Mouse (Mus musculus) cerebellum, adult 18-20 months (tissue): ENCODE results near the gene Rad51b.
A peak's percentile ranks its signal among the peaks of the same experiment; 100 is the strongest.

Source experiments
- DNase-seq, 2 experiments: peaks; one replicate each; pipeline ENCODE4 v3.0.0; 2021

Rad51b gene

GRCm38 (mm10) chr12:79441210-79442005, 144.3 kb downstream of the Rad51b start:
- DNase-seq: no peak

DNA sequence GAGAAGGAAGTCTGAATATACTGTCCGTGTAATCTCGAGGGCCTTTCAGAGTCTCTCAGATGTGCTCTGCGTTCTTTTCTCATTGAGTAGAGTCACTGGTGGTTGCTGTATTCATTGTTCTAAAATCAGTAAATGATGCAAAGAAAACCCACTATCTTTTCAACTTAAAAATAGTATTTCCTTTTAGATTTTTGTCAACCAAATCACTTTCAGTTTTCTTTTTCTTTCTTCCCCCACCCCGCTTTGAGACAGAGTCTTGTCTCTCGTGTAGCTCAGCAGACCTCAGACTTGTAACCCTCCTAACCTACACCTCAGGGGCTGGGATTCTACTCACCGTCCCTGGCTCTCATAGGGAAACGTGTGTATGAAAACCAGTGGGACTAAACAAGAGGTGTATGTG, 145.0 kb downstream of the Rad51b start:
- no peak for DNase-seq

DNA sequence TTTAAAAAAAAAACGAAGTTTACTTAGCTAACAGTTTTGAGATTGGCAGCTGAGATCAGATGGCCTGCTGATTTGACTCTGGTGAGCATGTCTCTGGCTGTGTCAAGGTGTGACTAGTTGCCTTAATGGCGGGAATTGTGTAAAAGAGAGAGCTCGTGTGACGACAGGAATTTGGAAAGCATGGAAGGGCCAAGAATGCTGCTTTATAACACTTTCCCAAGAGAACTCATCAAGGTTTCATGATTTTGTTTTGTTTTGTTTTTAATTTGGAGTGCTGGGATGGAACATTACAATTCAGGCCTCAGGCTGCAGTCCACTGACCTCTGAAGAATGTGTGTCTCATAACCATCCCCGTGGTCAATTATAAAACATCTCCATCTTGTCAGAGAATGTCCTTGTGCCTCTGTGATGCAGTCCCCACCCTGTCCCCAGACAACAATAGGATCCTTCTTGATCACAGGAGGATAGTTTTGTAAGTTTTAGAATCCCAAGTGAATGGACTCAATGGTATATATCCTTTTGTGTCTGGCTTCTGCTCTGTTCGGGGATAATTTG, 145.8 kb downstream of the Rad51b start:
- no peak for DNase-seq

GRCm38 (mm10) chr12:79444646-79445045, 147.6 kb downstream of the Rad51b start:
- no peak for DNase-seq

DNA sequence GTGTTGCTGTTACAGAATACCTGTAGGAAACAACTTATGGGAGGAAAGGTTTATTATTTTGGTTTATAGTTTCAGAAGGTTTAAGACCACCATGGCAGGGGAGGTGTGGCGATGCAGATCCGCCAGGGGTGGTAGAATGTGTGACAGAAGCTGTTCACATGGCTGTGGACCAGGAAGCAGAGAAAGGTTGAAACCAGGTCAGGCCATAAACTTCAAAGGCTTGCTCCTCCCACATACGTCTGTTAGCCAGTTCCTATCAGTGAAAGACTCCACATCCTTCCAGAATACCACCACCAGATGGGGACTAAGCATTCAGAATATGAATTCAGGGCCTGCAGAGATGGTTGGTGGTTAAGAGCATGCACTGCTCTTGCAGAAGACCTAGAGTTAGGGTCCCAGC, 150.0 kb downstream of the Rad51b start:
- no peak for DNase-seq

DNA sequence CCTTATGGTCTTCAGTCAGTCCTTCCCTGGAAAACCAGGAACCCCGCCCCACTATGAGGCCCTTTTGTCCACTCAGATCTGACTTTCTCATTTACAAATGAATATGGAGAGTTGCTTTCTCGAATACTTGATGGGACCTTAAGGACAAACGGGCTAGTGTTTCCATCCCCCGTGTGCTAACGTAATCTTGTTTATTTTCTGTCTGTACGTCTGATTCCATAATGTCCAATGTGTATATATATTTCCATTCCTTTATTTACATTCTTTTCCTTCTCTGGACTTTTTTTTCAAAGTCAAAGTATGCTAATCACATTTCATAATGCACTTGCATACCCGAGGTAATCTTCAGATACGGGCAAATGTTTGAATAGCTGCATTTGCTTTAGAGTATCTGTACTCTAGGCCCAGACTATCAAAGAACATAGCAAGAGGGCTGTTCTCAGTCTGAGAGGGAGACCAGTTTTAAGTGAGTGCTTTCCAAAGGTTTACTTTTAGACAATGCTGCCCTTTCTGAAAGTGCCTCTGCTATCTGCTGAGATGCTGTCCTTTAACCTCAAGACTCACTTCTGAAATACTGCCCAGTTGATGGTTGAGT, 152.8 kb downstream of the Rad51b start:
- no peak for DNase-seq

DNA sequence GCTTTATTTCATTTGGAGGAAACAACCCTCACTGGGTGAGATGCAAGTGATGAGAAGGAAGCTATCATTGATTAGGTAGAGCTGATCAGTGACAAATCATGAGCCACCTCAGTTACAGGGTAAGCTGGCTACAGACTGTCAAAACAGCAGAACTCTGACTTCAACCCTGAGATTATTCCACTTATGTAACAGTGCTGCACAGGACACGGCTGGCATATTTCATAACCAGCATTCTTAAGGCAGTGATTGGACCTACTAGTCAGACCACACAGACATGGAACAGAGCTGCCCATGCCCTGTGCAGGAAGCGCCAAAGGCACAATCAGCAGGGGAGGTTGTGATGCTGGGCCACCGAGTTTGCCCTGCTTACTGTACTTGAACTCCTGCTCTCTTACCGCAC, 155.8 kb downstream of the Rad51b start:
- no peak for DNase-seq

DNA sequence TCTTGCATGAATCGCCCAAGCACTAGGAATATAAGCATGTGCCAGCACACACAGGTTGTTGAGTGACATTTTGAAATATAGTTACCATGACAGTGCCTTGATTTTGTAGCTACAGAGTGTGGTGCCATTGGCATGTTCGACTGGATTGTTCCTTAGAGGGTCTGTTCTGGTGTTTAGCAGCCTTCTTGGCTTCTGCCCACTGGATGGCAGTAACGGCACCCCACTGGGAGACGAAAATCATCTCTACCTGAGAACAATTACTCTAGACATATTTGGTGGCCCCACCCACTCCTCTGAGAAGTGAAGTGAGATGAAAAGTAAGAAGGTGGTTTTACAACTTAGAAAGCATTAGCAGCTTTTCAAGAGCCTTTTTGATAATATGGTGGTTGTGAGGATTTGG, 156.9 kb downstream of the Rad51b start:
- no peak for DNase-seq

DNA sequence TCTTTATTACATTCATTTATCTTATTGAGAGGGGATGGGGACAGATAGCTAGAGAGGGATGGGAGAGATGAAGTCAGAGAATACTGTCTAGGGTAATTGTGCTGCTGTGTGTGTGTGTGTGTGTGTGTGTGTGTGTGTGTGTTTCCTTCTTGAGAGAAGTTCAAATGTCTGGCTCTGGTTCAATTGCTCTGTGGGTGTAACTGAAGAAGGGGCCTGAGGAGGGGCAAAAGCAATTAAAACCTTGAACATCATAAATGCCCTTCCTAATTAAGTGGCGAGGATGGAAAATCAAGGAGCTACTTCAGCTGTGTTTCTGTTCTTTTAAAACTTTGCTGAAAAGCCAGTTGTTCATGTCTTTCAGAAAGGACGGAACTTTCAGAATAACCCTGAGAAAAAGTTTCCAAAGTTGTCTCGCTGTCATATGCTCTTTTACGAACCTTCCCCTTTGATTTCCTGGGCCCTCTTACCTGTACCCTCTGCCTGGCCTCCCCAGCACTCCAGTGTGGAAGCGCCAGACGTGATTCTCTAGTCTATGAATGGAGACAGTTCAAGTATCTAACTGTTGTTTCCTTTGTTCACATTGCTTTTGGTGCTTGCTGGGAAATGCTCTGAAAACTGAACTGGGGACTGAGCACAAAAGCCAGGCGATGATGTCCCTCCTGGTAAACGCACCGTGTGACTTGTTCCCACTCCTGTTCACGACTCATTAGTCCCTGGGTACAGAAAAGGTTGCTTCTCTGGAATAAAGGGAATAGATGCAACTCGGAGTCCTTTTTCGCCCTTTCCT, 158.2 kb downstream of the Rad51b start:
- DNase-seq: no peak

- DNase-seq: no peak
These were observed 158.7 kb downstream of the Rad51b start for GRCm38 (mm10) chr12:79455848-79456164.

- DNase-seq: no peak
These were observed 159.2 kb downstream of the Rad51b start for GRCm38 (mm10) chr12:79456251-79456650.

DNA sequence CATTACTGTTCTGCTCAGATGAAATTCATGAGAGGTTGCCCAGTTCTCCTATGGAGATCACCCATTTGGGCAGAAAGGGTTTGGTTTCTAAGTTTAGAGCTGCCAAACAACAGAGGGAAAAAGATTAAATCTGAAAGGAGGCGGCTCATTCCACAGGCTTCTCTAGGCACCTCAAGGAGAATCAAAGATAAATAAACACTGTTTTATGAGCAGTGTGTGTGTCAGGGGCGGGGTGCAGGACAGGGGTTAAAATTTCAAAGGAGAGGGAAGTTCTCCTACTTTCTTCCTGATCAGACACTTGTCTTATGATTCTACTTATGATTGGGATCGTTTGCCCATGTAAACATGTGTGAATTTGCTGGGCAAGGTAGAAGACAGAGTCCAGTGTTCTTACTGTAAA, 166.3 kb downstream of the Rad51b start:
- DNase-seq: no peak

DNA sequence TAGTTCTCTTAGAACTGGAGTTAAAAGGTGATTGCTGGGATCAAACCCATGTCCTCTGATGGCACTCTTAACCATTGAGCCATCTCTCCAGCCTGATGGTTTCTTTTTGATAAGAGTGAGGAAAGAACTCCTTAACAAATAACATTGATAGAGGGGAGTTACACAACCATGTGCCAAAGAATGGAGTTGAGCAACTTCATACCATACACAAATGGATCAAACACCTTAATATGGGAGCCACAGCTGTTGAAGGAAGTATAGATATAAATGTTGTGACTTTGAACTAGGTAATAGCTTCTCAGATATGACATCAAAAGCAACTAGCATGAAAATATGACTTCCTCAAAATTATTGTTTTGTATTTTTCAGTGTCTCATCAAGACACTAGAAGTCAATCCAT, 173.0 kb downstream of the Rad51b start:
- no peak for DNase-seq

DNA sequence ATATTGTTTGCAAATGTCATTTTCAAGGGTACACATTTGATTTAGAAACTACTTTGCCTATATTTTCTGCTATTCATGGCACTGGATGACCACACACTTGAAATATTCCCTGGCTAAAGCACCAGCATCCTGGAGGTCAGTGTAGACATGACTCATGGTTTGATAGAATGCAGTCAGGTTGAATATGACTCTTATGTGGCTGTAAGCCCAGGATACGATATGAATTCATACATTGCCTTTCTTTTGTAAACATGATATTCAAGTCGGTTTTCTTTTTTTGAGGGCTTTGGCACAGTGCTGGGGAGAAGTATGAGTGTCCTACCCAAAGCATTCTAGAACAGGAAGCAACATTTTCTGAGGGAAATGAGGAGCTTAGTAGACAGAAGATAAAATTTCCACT, 174.8 kb downstream of the Rad51b start:
- no peak for DNase-seq

DNA sequence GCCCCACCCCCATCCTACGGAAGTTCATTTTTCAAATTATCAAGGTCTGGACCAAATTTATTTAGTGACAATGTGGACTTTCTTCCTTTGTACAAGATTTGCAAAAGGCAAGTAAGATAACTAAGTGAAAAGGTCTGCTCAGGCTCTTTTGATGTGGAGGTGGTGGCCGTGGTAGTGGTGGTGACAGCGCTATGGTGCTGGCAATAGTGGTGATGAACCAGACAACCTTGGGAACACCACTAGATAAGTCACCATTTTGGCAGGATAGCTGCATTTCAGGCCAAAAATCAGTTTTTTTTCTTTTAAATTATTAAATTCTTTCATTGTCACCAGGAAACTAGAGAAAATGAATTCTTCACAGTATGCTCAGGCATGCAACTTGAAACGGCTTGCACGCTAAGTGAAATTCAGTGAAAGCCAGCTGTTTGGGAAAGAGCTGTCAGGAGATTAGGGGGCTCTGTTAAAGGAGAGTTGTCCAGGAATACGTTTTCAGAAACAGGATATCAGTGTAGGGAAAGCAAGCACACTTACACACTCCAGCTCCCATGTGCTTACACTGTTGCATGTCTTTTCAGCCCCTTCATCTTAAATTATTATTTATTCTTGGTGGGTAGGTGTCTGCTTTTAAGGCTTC, 179.4 kb downstream of the Rad51b start:
- DNase-seq: no peak

DNA sequence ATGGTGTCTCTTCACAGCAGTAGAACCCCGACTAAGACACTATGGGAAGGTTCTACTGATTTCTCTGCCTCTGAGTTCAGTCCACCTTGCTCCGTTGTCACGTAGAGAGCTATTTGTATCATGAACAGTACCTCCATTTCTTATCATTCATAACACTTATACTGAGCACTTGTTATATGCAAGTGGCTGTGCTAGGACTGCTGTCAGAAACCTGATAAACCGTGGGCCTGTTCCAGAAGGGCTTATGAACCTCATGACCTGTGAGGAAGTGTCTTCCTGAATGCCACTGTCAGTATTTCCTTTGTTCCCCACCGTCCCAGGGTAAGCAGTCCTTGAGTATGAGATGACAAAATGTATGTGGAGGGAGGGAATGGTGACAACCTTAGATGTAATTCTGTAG, 181.7 kb downstream of the Rad51b start:
- DNase-seq: no peak

GRCm38 (mm10) chr12:79485501-79485900, 188.4 kb downstream of the Rad51b start:
- DNase-seq: no peak

DNA sequence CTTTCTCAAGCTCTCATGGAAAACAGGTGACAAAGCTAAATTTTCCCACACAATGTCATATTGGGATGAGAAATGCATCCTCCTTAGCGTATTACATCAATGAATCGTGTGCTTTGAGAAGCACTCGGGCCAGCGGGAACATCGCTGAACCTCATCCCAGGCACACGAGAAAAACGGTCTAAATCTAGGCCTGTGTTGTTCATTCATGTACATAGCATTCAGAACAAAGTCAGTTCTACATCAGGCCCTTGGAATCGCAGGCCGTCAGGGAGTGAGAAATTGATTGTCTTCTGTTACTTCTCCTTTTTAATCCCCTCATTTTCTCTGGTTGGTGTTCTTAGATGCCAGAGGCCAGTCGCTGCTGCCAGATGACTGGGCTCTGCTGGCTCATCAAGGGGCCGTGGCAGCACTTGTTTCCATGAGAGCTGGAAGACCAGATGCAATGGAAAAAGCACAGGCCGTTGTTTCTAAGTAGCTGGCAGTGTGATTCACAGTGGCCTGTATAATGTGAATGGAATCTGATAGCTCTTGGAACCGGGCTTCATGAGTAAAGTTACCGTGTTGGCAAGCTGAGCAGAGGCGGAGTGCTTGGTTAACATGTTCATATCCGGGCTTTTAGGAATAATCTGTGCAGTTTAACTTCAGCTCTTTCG, 191.6 kb downstream of the Rad51b start:
- DNase-seq: peak in 1 of 2 experiments; percentile 3

- no peak for DNase-seq
These were observed 193.5 kb downstream of the Rad51b start for GRCm38 (mm10) chr12:79490626-79491025.

DNA sequence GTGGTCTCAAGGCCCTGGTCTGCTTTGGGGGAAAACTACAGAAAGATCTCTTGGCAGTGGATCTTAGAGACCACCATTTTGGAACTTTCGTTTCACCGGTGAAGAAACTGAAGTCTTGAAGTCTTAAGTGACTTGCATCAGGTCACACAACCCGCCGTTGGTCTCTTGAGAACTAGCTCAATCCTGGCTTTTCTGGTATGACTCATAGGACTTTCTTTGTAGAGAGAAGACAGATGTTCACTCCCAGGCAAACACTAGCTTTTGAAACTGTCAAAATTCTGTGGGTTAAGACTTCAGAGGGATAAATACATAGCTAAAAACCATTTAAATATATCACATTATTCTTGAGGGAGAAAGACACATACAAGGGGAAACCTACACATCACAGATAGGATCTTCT, 195.1 kb downstream of the Rad51b start:
- no peak for DNase-seq

DNA sequence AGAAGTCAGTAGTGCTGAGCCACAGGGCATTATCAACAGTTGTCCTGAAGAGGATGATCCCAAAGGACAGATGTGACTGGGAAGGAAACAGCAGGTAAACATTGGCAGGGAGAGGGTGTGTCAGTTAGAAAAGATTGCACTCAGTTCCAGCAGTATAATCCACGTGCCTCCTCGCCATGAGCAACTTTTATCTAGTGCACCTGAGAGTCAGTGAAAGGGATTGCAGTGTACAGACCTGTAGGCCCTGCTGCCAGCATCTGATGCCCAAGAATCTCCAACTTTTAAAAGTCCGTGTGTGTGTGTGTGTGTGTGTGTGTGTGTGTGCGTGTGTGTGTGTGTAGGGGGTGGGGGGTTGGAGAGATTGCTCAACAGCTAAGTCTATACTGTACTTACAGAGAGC, 195.5 kb downstream of the Rad51b start:
- no peak for DNase-seq

DNA sequence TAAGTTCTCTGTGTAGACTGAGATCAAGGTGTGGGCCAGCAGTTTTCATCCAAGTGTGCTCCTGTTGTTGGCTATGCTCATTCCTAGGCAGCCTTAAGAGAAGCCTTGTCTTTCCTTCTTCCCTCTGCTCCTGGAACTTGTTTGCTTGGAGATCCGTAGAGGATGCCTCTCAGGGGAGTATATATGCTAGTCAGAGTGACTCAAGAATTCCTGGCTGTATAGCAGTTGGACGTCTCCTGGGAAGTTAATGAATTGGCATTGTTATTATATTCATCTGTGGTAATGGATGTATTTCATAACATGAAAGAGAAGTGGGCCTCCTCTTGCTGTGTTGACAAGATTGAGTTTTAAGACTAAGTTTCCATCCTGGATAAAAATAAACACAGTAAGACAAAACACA, 196.4 kb downstream of the Rad51b start:
- DNase-seq: no peak

- DNase-seq: no peak
These were observed 201.2 kb downstream of the Rad51b start for GRCm38 (mm10) chr12:79498326-79498725.
